Mouse (Mus musculus) kidney, adult 18-20 months (tissue): ENCODE measurements around the gene Ippk.

Experiments used
- DNase-seq: peaks from one replicate; pipeline ENCODE4 v3.0.0; 2021

Ippk gene

GRCm38 (mm10) chr13:49433268-49434029 lies 12.4 kb downstream of the Ippk start:
- no peak for DNase-seq

- DNase-seq = no peak
Measured at GRCm38 (mm10) chr13:49435745-49436144, 14.7 kb downstream of the Ippk start.

GRCm38 (mm10) chr13:49436170-49436569 lies 15.1 kb downstream of the Ippk start:
- no peak for DNase-seq

GRCm38 (mm10) chr13:49444451-49444850 lies 23.4 kb downstream of the Ippk start:
- DNase-seq = no peak

GRCm38 (mm10) chr13:49449318-49449749 lies 28.3 kb downstream of the Ippk start:
- DNase-seq = peak; percentile 78

GRCm38 (mm10) chr13:49460276-49460675 lies 39.2 kb downstream of the Ippk start:
- DNase-seq = no peak

GRCm38 (mm10) chr13:49460692-49461414 lies 39.8 kb downstream of the Ippk start:
- no peak for DNase-seq

GRCm38 (mm10) chr13:49461458-49462132 lies 40.5 kb downstream of the Ippk start:
- peak; percentile 56 for DNase-seq

- no peak for DNase-seq
Measured at GRCm38 (mm10) chr13:49462921-49463320, 41.9 kb downstream of the Ippk start.

GRCm38 (mm10) chr13:49465875-49466274 lies 44.8 kb downstream of the Ippk start:
- no peak for DNase-seq

- DNase-seq = no peak
Measured at GRCm38 (mm10) chr13:49466393-49467075, 45.5 kb downstream of the Ippk start.

- no peak for DNase-seq
Measured at GRCm38 (mm10) chr13:49467585-49467984, 46.5 kb downstream of the Ippk start.

GRCm38 (mm10) chr13:49469002-49469401 lies 48.0 kb downstream of the Ippk start:
- no peak for DNase-seq

GRCm38 (mm10) chr13:49470319-49470718 lies 49.3 kb downstream of the Ippk start:
- DNase-seq = no peak

GRCm38 (mm10) chr13:49470806-49471205 lies 49.8 kb downstream of the Ippk start:
- no peak for DNase-seq

- DNase-seq = no peak
Measured at GRCm38 (mm10) chr13:49471981-49472675, 51.1 kb downstream of the Ippk start.

- DNase-seq = no peak
Measured at GRCm38 (mm10) chr13:49472676-49473005, 51.6 kb downstream of the Ippk start.

- DNase-seq = no peak
Measured at GRCm38 (mm10) chr13:49477887-49478286, 56.8 kb downstream of the Ippk start.

- DNase-seq = no peak
Measured at GRCm38 (mm10) chr13:49478851-49479374, 57.9 kb downstream of the Ippk start.

- no peak for DNase-seq
Measured at GRCm38 (mm10) chr13:49479399-49479798, 58.4 kb downstream of the Ippk start.

- DNase-seq = peak; percentile 54
Measured at GRCm38 (mm10) chr13:49480057-49480456, 59.0 kb downstream of the Ippk start.

- no peak for DNase-seq
Measured at GRCm38 (mm10) chr13:49480551-49480950, 59.5 kb downstream of the Ippk start.
